Mouse (Mus musculus) hematopoietic stem cell, adult 5-6 weeks (primary cell): Measurements from ENCODE around the gene Olfr1143. TPM values are rescaled to one million over a fixed set of nuclear protein-coding genes. Genes with fewer than 3 reads are reported as not detected.

ENCODE experiments used
- ATAC-seq, 2 experiments: fragments of 125-278 bp in 1 of 2; replicated peaks in 1 of 2; 2 replicates each; pipeline ENCODE4 v1.8.0; 2016 to 2017; ENCODE audit warnings: inconsistent platforms in 2 of 2, mild to moderate bottlenecking in 2 of 2, moderate number of reproducible peaks in 2 of 2, low read depth in 1 of 2, moderate TSS enrichment in 1 of 2; ENCODE audit not compliant: low FRiP score in 2 of 2, poor library complexity in 2 of 2, severe bottlenecking in 2 of 2, insufficient read depth in 1 of 2, low TSS enrichment in 1 of 2
- total RNA-seq: library from RNA; stranded (forward); fragments of 172-1452, 232-1000 nt; gene quantifications from 2 replicates; pipeline ENCODE4 v1.2.3, GENCODE M21; 2017

Olfr1143 gene
- not detected in 2 replicates for total RNA-seq

DNA sequence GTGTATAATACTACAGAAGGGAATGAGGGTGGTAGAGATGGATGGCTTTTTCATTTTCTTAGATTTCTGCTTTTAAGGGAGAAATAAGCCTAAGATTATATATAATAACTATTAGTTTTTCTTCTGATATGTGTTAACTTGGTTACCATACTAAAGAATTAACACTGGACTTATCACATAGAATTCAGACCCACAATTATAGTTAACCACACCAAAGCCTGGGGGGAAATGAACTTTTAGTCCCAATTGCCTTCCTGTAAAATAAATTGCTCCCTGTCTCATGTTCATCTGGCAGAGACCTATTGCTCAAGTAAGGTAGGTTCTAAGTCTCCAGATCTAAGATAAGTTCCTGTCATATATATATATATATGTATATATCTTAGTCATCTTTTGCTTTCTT, at the start of gene Olfr1143:
Gene Olfr1143 (plus strand): TSS at position 301 of the 400 bp plus-strand sequence.
- ATAC-seq: no peak

DNA sequence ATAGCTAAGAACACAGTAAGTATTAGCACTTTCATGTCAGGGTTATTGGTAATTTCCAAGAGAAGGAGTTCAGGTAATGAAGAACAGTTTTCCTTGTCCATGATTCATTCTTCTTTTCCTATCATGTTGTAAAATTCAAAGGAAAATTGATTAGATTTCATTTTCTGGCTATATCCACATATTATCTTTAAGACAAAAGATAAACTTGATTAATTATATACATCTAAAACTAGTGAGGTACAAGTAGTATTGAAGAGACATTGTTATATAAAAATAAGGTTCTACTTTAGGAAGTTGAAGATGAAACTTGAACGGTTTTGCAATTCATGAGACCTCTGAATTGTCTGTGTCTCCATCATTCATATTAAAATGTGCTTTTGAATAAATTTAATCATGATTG, 46.5 kb upstream of the Olfr1143 start, which contains the start of gene Olfr1141:
Gene Olfr1141 (minus strand): TSS at position 101 of the 400 bp plus-strand sequence.
- no peak for ATAC-seq

DNA sequence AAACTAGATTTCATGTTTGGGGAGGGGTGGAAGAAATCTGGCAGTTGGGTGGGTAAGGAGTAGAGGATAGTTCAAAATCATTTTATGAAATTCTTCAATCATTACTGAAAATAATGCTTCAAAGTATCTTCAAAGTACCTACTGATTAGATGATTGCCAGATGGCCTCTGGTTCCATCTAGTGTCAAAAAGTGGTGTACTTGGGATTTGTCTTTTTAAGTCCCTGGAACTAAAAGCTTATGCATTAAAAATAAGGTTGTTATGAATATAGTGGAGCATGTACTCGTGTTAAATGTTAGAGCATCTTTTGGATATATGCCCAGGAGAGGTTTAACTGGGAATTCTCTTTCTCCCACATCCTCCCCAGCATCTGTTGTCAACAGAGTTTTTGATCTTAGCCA, 24.2 kb upstream of the Olfr1143 start:
- no peak for ATAC-seq

DNA sequence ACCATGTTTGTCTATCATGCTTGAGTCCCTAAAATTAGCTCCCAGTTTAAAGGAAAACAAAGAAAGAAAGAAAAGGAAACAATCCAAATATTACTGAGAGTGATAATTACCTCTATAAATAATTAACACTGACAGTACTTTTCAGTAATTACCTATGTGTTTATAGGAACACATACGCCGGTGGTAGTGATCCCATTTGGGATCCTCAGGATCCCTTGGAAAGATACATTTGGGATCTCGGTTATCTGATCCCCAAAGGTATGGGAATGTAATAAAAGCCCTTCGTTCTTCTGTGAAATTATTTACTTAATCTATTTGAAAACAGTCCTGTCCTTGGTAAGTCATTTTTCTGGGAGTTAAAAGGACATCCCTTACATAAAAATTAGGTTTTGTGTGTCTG, 21.2 kb upstream of the Olfr1143 start, which contains the start of gene Olfr152:
Gene Olfr152 (plus strand): TSS at position 301 of the 400 bp plus-strand sequence.
- ATAC-seq: no peak

DNA sequence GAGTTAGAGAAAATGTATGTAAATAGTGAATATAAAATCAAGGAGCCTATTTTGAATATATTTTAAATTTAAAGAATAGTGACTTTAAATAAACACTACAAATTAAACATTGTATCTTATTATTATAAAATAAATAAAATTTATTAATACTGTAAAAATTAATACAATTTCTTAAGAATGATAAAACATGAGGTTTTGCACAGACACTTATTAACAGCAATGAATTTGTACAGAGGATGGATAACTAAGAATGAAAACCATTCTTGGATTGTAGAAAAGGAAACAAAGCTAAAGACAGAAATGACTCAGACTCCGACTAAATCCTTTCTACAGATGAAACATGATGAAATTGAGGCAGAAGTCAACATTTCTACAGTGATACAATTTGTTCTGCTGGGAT, 9.1 kb downstream of the Olfr1143 start, which contains the start of gene Olfr1145:
Gene Olfr1145 (plus strand): TSS at position 301 of the 400 bp plus-strand sequence.
- no peak for ATAC-seq

DNA sequence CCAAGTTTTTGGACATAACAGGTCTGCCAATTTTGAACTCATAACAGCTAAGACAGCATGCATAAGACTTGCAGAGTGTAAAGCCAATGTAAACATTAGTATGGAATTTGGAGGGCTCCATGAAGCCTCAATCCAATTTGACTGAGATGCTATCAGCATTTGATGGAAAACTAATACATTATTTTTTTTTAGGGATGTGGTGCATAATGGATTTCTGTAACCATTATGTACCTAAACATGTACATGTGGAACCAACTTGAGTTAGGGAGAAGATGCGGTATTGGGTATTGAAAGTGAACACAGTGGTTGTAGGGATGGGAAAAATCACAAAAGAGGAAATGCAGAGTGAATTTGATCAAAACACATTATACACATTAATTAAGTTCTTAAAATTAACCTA, 29.8 kb downstream of the Olfr1143 start, which contains the start of gene Olfr1148:
Gene Olfr1148 (plus strand): TSS at position 301 of the 400 bp plus-strand sequence.
- no peak for ATAC-seq

DNA sequence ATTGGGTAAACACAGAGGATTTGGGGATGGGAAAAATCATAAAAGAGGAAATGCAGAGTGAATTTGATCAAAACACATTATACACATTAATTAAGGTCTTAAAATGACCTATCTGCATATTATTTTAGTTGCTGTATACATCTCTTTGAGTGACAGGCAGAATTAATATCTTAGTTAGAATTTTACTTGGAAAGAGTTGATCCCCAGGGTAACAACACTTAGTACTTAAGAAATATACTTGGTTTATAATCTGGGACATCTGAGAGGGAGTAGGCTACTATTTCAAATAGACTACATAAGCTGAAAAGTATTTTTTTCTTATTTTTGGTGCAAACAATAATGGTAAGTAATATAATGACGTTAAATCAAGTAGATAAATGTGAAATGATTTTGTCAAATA, 43.3 kb downstream of the Olfr1143 start, which contains the start of gene Olfr1150-ps1:
Gene Olfr1150-ps1 (plus strand): TSS at position 301 of the 400 bp plus-strand sequence.
- no peak for ATAC-seq

Other genes with a start within 250 kb of the Olfr1143 start
- not detected in 2 replicates for gene Olfr1129, start 226.7 kb upstream of the Olfr1143 start, total RNA-seq
- not detected in 2 replicates for gene Olfr1130, start 194.4 kb upstream of the Olfr1143 start, total RNA-seq
- gene Olfr1131, start 173.5 kb upstream of the Olfr1143 start, total RNA-seq: not detected in 2 replicates
- not detected in 2 replicates for gene Olfr1132, start 163.1 kb upstream of the Olfr1143 start, total RNA-seq
- not detected in 2 replicates for gene Olfr1133, start 153.2 kb upstream of the Olfr1143 start, total RNA-seq
- not detected in 2 replicates for gene Olfr1134, start 142.1 kb upstream of the Olfr1143 start, total RNA-seq
- gene Olfr1135, start 126.9 kb upstream of the Olfr1143 start, total RNA-seq: not detected in 2 replicates
- not detected in 2 replicates for gene Olfr1136, start 106.6 kb upstream of the Olfr1143 start, total RNA-seq
- not detected in 2 replicates for gene Olfr1137, start 87.4 kb upstream of the Olfr1143 start, total RNA-seq
- gene Olfr1138, start 60.6 kb upstream of the Olfr1143 start, total RNA-seq: not detected in 2 replicates
- gene Olfr1140, start 56.8 kb upstream of the Olfr1143 start, total RNA-seq: not detected in 2 replicates
- gene Olfr1141, start 46.6 kb upstream of the Olfr1143 start, total RNA-seq: not detected in 2 replicates
- gene Olfr152, start 21.1 kb upstream of the Olfr1143 start, total RNA-seq: not detected in 2 replicates
- not detected in 2 replicates for gene Olfr1145, start 9.2 kb downstream of the Olfr1143 start, total RNA-seq
- gene Olfr1148, start 29.9 kb downstream of the Olfr1143 start, total RNA-seq: not detected in 2 replicates
- gene Olfr1150-ps1, start 43.4 kb downstream of the Olfr1143 start, total RNA-seq: not detected in 2 replicates
- not detected in 2 replicates for gene Olfr1151, start 55.3 kb downstream of the Olfr1143 start, total RNA-seq
- not detected in 2 replicates for gene Olfr1152, start 65.9 kb downstream of the Olfr1143 start, total RNA-seq
- gene Olfr1153, start 94.4 kb downstream of the Olfr1143 start, total RNA-seq: not detected in 2 replicates
- not detected in 2 replicates for gene Olfr1154, start 104.6 kb downstream of the Olfr1143 start, total RNA-seq
- gene Olfr1155, start 144.5 kb downstream of the Olfr1143 start, total RNA-seq: not detected in 2 replicates
- not detected in 2 replicates for gene Olfr1156, start 152.5 kb downstream of the Olfr1143 start, total RNA-seq
- not detected in 2 replicates for gene Olfr1157, start 167.7 kb downstream of the Olfr1143 start, total RNA-seq
- not detected in 2 replicates for gene Olfr74, start 174.1 kb downstream of the Olfr1143 start, total RNA-seq
- not detected in 2 replicates for gene Olfr1158, start 189.5 kb downstream of the Olfr1143 start, total RNA-seq
- gene Olfr1160, start 207.7 kb downstream of the Olfr1143 start, total RNA-seq: not detected in 2 replicates
- gene Olfr1161, start 222.2 kb downstream of the Olfr1143 start, total RNA-seq: not detected in 2 replicates
- not detected in 2 replicates for gene Olfr73, start 237.1 kb downstream of the Olfr1143 start, total RNA-seq